17 mouse cellular contexts compared by ENCODE assay signal in genomic region chr12:111584401-111584800, GRCm38 (mm10).
"Had no signal": no experiment of that assay in that cellular context is flagged by ENCODE, and none has a peak within 500 bp of the region (broad histone marks: within the 10 kb centered on the region; RNA-seq: fewer than 3 reads in every experiment).

No protein-coding gene starts in this region.

- DNase-seq: retina, postnatal 1 day; right cerebral cortex, adult 18-20 months; right cerebral cortex, postnatal 14 days; right cerebral cortex, postnatal 25 days; right cerebral cortex, postnatal 4 days; spleen, adult 18-20 months; thymus, adult 18-20 months; thymus, adult 2 months; thymus, postnatal 14 days; thymus, postnatal 25 days; thymus, postnatal 36 days; thymus, postnatal 4 days had no signal

- H3K27me3 ChIP-seq: neural tube, embryonic 12.5 days; neural tube, embryonic 13.5 days; neural tube, embryonic 15.5 days; stomach, embryonic 15.5 days had no signal

- H3K4me3 ChIP-seq: neural tube, embryonic 12.5 days; neural tube, embryonic 13.5 days; neural tube, embryonic 15.5 days; stomach, embryonic 15.5 days had no signal

- H3K4me2 ChIP-seq: neural tube, embryonic 12.5 days; neural tube, embryonic 13.5 days; neural tube, embryonic 15.5 days; stomach, embryonic 15.5 days had no signal

- H3K36me3 ChIP-seq: neural tube, embryonic 12.5 days; neural tube, embryonic 13.5 days; neural tube, embryonic 15.5 days; stomach, embryonic 15.5 days had no signal

- H3K27ac ChIP-seq: neural tube, embryonic 12.5 days; neural tube, embryonic 13.5 days; neural tube, embryonic 15.5 days; stomach, embryonic 15.5 days; stomach, postnatal 0 days had no signal

- H3K4me1 ChIP-seq: neural tube, embryonic 12.5 days; stomach, embryonic 15.5 days had no signal

- H3K9me3 ChIP-seq: neural tube, embryonic 12.5 days; neural tube, embryonic 13.5 days; neural tube, embryonic 15.5 days; stomach, embryonic 15.5 days had no signal

- H3K9ac ChIP-seq: neural tube, embryonic 12.5 days; neural tube, embryonic 13.5 days; neural tube, embryonic 15.5 days; stomach, embryonic 15.5 days had no signal
